Mouse (Mus musculus) heart, adult 2 months (tissue): ENCODE results near the gene Egfr.

Source experiments
- CTCF ChIP-seq: fragments of 200-600 bp; IDR thresholded peaks from 2 replicates; pipeline ENCODE4 v1.8.1; 2022; ENCODE audit warnings: antibody characterized with exemption, mild to moderate bottlenecking, moderate library complexity
- POLR2A ChIP-seq: fragments of 200-500 bp; IDR thresholded peaks from 2 replicates; pipeline ENCODE4 v1.6.1; 2011; ENCODE audit warnings: mild to moderate bottlenecking, low read depth, low read length, control low read depth; ENCODE audit not compliant: insufficient read depth

DNA sequence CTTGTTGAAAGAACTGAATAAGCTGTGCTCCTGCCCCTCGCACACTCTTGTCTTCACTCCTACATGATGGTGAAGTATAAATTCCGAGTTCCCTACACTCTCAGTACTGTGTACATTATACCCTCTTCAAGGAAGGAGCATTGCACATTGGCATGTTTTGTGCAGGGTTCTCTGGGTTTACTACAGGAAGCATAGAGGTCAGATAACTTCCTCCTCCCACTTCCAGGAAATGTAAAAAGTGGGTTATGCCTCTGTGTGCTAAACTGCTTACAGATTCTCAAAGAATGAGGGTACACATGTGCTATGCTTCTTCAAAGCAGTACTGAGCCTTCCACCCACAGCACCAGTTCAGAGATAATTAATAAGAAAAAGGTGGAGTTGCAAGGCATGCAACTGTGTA lies 16.0 kb downstream of the Egfr start:
- TF ChIP-seq CTCF (no peak), POLR2A (no peak)
